Mouse (Mus musculus) cerebellum, postnatal 4 days (tissue): ENCODE measurements around the gene Meox2.
"Not testable (repeated sequence)": the region's sequence is repeated elsewhere in the genome, so short reads cannot be mapped to it uniquely, and the experiment has no call there.

Experiments
- DNase-seq, 2 experiments: peaks; one replicate each; pipeline ENCODE4 v3.0.0; 2022; ENCODE audit warnings: low spot score in 2 of 2, mixed read lengths in 1 of 2

The Meox2 gene

GRCm38 (mm10) chr12:37108390-37108738 lies at the start of gene Meox2:
Gene Meox2, plus strand, starts transcription at chr12:37108540.
- DNase-seq, result peak in 1 of 2 experiments; percentile 7

GRCm38 (mm10) chr12:37072636-37073035 lies 35.7 kb upstream of the Meox2 start:
- no peak for DNase-seq

- DNase-seq, result no peak
Measured at GRCm38 (mm10) chr12:37077308-37077707, 31.0 kb upstream of the Meox2 start.

- not testable (repeated sequence) for DNase-seq
Measured at GRCm38 (mm10) chr12:37080005-37080404, 28.3 kb upstream of the Meox2 start.

- no peak for DNase-seq
Measured at GRCm38 (mm10) chr12:37106541-37106940, 1.8 kb upstream of the Meox2 start.

GRCm38 (mm10) chr12:37107150-37107549 lies 1.2 kb upstream of the Meox2 start:
- DNase-seq, result no peak

- DNase-seq, result no peak
Measured at GRCm38 (mm10) chr12:37107713-37108389, 489 bp upstream of the Meox2 start.

- peak in 1 of 2 experiments; percentile 6 for DNase-seq
Measured at GRCm38 (mm10) chr12:37108819-37109473, 606 bp downstream of the Meox2 start.

- DNase-seq, result no peak
Measured at GRCm38 (mm10) chr12:37109474-37110012, 1.2 kb downstream of the Meox2 start.

- no peak for DNase-seq
Measured at GRCm38 (mm10) chr12:37110977-37111376, 2.6 kb downstream of the Meox2 start.

- no peak for DNase-seq
Measured at GRCm38 (mm10) chr12:37119246-37119645, 10.9 kb downstream of the Meox2 start.

- no peak for DNase-seq
Measured at GRCm38 (mm10) chr12:37123763-37124162, 15.4 kb downstream of the Meox2 start.

GRCm38 (mm10) chr12:37142080-37142703 lies 33.9 kb downstream of the Meox2 start:
- no peak for DNase-seq

GRCm38 (mm10) chr12:37143879-37144278 lies 35.5 kb downstream of the Meox2 start:
- DNase-seq, result no peak

GRCm38 (mm10) chr12:37167742-37168141 lies 59.4 kb downstream of the Meox2 start:
- DNase-seq, result no peak

- DNase-seq, result no peak
Measured at GRCm38 (mm10) chr12:37173324-37173723, 65.0 kb downstream of the Meox2 start.

GRCm38 (mm10) chr12:37183689-37184088 lies 75.3 kb downstream of the Meox2 start:
- no peak for DNase-seq

GRCm38 (mm10) chr12:37188940-37189488 lies 80.7 kb downstream of the Meox2 start:
- DNase-seq, result no peak
